Mouse (Mus musculus): ENCODE measurements around the gene Ly6g6f. TPM values are rescaled to one million over a fixed set of nuclear protein-coding genes. Genes with fewer than 3 reads are reported as not detected.
A peak's percentile ranks its signal among the peaks of the same experiment; 100 is the strongest.

The Ly6g6f gene
- polyA plus RNA-seq, 3 experiments from 2014 or later, result not detected

GRCm38 (mm10) chr17:35105740-35106389 lies 20.5 kb upstream of the Ly6g6f start:
- ATAC-seq, result no peak

GRCm38 (mm10) chr17:35104754-35105153 lies 19.3 kb upstream of the Ly6g6f start:
- ATAC-seq, result no peak

- ATAC-seq, result no peak
Measured at GRCm38 (mm10) chr17:35104079-35104478, 18.7 kb upstream of the Ly6g6f start.

- ATAC-seq, result no peak
Measured at GRCm38 (mm10) chr17:35103221-35103690, 17.8 kb upstream of the Ly6g6f start.

- no peak for ATAC-seq
Measured at GRCm38 (mm10) chr17:35102299-35102698, 16.9 kb upstream of the Ly6g6f start.

GRCm38 (mm10) chr17:35101161-35101560 lies 15.8 kb upstream of the Ly6g6f start:
- no peak for ATAC-seq

- no peak for ATAC-seq
Measured at GRCm38 (mm10) chr17:35100196-35100765, 14.9 kb upstream of the Ly6g6f start.

- ATAC-seq, result no peak
Measured at GRCm38 (mm10) chr17:35097164-35097655, 11.8 kb upstream of the Ly6g6f start.

- ATAC-seq, result no peak
Measured at GRCm38 (mm10) chr17:35096597-35096996, 11.2 kb upstream of the Ly6g6f start.

GRCm38 (mm10) chr17:35094475-35095365 lies 9.3 kb upstream of the Ly6g6f start:
- no peak for ATAC-seq

- no peak for ATAC-seq
Measured at GRCm38 (mm10) chr17:35092403-35093198, 7.2 kb upstream of the Ly6g6f start.

- no peak for ATAC-seq
Measured at GRCm38 (mm10) chr17:35090166-35090932, 4.9 kb upstream of the Ly6g6f start.

GRCm38 (mm10) chr17:35088825-35089644 lies 3.6 kb upstream of the Ly6g6f start, which contains the start of gene Abhd16a:
TSS of gene Abhd16a (plus strand) at chr17:35089263.
- ATAC-seq, result peak; percentile 95

- ATAC-seq, result no peak
Measured at GRCm38 (mm10) chr17:35088151-35088550, 2.7 kb upstream of the Ly6g6f start.

GRCm38 (mm10) chr17:35083929-35084497 lies 1.4 kb downstream of the Ly6g6f start:
- no peak for ATAC-seq

GRCm38 (mm10) chr17:35082841-35083576 lies 2.4 kb downstream of the Ly6g6f start:
- ATAC-seq, result no peak

GRCm38 (mm10) chr17:35080710-35081109 lies 4.7 kb downstream of the Ly6g6f start:
- ATAC-seq, result no peak

- ATAC-seq, result no peak
Measured at GRCm38 (mm10) chr17:35080248-35080647, 5.2 kb downstream of the Ly6g6f start.

- no peak for ATAC-seq
Measured at GRCm38 (mm10) chr17:35079778-35080177, 5.6 kb downstream of the Ly6g6f start.

Data from inflammation-experienced regulatory T-cells, adult 6 months (primary cell).